Mouse (Mus musculus) thymus, adult 2 months (tissue): ENCODE results near the gene Nup188.

Source experiments
- CTCF ChIP-seq: fragments of 200-500 bp; IDR thresholded peaks from 2 replicates; pipeline ENCODE4 v1.5.1; 2012; ENCODE audit warnings: mild to moderate bottlenecking, control low read depth, low read length, moderate library complexity, borderline replicate concordance; ENCODE audit not compliant: control insufficient read depth, poor library complexity, insufficient read depth; ENCODE audit errors: extremely low read depth
- POLR2A ChIP-seq: fragments of 200-500 bp; IDR thresholded peaks from 2 replicates; pipeline ENCODE4 v1.6.1; 2012; ENCODE audit warnings: mild to moderate bottlenecking, low read length, control low read depth, moderate library complexity; ENCODE audit not compliant: control insufficient read depth, poor library complexity, insufficient read depth; ENCODE audit errors: extremely low read depth

GRCm38 (mm10) chr2:30328791-30329190 is 42.6 kb downstream of the Nup188 start:
- TF ChIP-seq CTCF (no peak), POLR2A (no peak)
